Mouse (Mus musculus): ENCODE results near the gene Gm2832. TPM values are rescaled to one million over a fixed set of nuclear protein-coding genes. Genes with fewer than 3 reads are reported as not detected.

Gm2832 gene
- not detected for total RNA-seq (2023)

DNA sequence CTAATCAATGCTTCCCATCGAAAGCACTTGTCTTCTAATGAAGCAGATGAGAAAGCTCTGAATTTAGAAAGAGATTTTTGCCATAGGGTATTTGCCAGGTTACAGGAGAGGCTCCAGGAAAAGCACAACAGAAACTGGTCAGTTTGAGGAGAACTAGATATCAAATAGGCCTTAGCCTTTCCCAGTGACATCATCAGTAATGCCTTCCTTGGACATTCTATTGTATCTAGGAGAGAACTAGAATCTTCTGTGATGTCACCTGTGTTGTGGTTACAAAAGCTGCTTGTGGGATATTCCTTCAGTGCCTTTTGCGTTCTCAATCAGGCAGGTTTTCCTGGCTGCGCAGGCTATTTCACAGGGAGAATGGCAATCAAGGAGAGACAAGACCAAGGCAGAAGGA, at the start of gene Gm2832:
Gene Gm2832, plus strand, starts transcription at position 301 of the 400 bp plus-strand sequence.

Other genes with a start within 250 kb of the Gm2832 start
- not detected for gene Dydc2, start 209.6 kb upstream of the Gm2832 start, total RNA-seq (2023)
- gene Dydc1, start 205.9 kb upstream of the Gm2832 start, total RNA-seq (2023): not detected
- not detected for gene Mat1a, start 173.8 kb upstream of the Gm2832 start, total RNA-seq (2023)
- not detected for gene Sftpa1, start 147.0 kb upstream of the Gm2832 start, total RNA-seq (2023)
- gene Mbl1, start 127.3 kb upstream of the Gm2832 start, total RNA-seq (2023): not detected
- not detected for gene Sftpd, start 93.7 kb upstream of the Gm2832 start, total RNA-seq (2023)
- gene Gm5798, start 69.8 kb downstream of the Gm2832 start, total RNA-seq (2023): not detected
- not detected for gene Gm7945, start 107.6 kb downstream of the Gm2832 start, total RNA-seq (2023)
- gene Gm6482, start 129.5 kb downstream of the Gm2832 start, total RNA-seq (2023): not detected
- not detected for gene Gm7954, start 174.7 kb downstream of the Gm2832 start, total RNA-seq (2023)
- gene Gm3486, start 210.7 kb downstream of the Gm2832 start, total RNA-seq (2023): not detected

Data from neutrophil, adult 83 days (primary cell).